Mouse (Mus musculus): ENCODE data around the gene Gm9611.
"Not testable (repeated sequence)": the region's sequence is repeated elsewhere in the genome, so short reads cannot be mapped to it uniquely, and the experiment has no call there.

Gm9611 gene

DNA sequence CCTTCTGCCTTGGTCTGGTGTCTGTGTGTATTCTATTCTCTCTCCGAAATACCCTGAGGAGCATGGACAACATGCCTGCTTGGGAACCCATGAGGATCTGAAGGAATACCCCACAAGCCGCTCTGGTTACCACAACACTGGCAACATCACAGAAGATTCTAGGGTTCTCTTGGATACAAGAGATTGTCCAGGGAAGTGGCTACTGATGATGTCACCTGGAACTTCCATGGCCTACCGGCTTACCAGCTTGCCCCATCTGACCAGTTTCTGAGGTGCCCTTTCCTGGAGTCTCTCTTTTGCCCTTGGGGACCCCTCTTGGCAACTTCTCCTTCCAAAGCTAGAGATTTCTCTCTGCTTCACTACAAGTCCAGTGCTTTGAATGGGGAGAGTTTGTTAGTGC, at the start of gene Gm9611:
Gm9611 (minus strand) TSS at position 101 of the 400 bp plus-strand sequence.
- DNase-seq, result not testable (repeated sequence)

- DNase-seq, result not testable (repeated sequence)
Observed at GRCm38 (mm10) chr14:42309910-42310309, 12.8 kb upstream of the Gm9611 start, which contains the start of gene Gm7995. Gm7995 (plus strand) TSS chr14:42310210.

DNA sequence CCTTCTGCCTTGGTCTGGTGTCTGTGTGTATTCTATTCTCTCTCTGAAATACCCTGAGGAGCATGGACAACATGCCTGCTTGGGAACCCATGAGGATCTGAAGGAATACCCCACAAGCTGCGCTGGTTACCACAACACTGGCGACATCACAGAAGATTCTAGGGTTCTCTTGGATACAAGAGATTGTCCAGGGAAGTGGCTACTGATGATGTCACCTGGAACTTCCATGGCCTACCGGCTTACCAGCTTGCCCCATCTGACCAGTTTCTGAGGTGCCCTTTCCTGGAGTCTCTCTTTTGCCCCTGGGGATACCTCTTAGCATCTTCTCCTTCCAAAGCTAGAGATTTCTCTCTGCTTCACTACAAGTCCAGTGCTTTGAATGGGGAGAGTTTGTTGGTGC, 37.2 kb downstream of the Gm9611 start, which contains the start of gene Gm17026:
Gm17026 (minus strand) TSS at position 101 of the 400 bp plus-strand sequence.
- DNase-seq, result not testable (repeated sequence)
